ENCODE assay signal across 12 mouse cellular contexts in the genomic region with DNA sequence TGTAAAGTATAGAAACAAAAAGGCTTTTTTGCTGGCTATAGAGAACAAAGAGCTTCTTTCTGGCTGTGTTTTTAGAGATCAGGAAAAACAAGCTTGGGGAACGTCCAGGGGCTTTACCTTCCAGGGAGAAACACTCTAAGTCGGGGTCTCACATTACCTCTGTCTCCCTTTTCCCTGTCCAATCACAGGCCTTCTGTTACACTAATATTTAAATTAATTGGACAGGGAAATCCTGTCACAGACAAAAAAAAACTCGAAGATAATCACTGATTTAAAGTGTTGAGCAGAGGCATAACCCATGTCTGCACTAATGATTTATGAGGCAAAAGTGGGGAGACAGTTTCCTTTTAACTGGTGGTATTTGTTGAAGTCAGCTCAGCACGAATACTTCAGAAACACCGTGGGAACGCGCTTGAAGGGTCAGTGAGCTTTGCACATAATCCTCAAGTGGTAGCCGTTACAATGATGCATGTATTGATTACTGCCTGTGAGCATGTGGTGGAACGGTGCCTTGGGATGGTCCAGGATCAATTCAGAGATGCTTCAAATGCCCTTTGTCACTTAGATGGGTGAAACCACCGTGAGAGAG. TPM values are rescaled to one million over a fixed set of nuclear protein-coding genes. Genes with fewer than 3 reads are reported as not detected.
DNase-seq lines count a peak whose midpoint lies in the region; ATAC-seq and TF ChIP-seq lines count a peak whose summit lies in the region.
"Had no signal": no experiment of that assay in that cellular context is flagged by ENCODE, and none has a peak within 500 bp of the region (broad histone marks: within the 10 kb centered on the region; RNA-seq: fewer than 3 reads in every experiment).

No protein-coding gene starts in this region.

- no peaks in the 10 kb centered on the region for H3K36me3 ChIP-seq in forebrain, embryonic 10.5 days (replicated peaks)
- H3K36me3 ChIP-seq in forebrain, postnatal 0 days (ENCODE audit: insufficient read depth), result no peaks in the 10 kb centered on the region
- H3K36me3 ChIP-seq in intestine, embryonic 14.5 days (ENCODE audit: control insufficient read depth, insufficient read depth, low read length), result no peaks in the 10 kb centered on the region
- no peaks in the 10 kb centered on the region for H3K36me3 ChIP-seq in intestine, embryonic 16.5 days (ENCODE audit: control insufficient read depth, insufficient read depth, low read length)
- H3K36me3 ChIP-seq in limb, embryonic 14.5 days (ENCODE audit: control insufficient read depth, insufficient read depth, low read length), result no peaks in the 10 kb centered on the region

- intact Hi-C loops in left cerebral cortex, postnatal 25 days (cut with DNase I), result no loop called here

- H3K4me1 ChIP-seq in forebrain, embryonic 10.5 days, result peaks cover 26% of the 10 kb centered on the region
- no peaks in the 10 kb centered on the region for H3K4me1 ChIP-seq in forebrain, postnatal 0 days (ENCODE audit: insufficient read depth)
- H3K4me1 ChIP-seq in intestine, embryonic 14.5 days (replicated peaks; ENCODE audit: control insufficient read depth, insufficient read depth, low read length), result no peaks in the 10 kb centered on the region
- H3K4me1 ChIP-seq in intestine, embryonic 16.5 days (ENCODE audit: control insufficient read depth, insufficient read depth, low read length), result no peaks in the 10 kb centered on the region
- peaks cover 4% of the 10 kb centered on the region; the same call in 1 of the 2 replicates for H3K4me1 ChIP-seq in limb, embryonic 14.5 days (ENCODE audit: control insufficient read depth, insufficient read depth, low read length)
- no peaks in the 10 kb centered on the region for H3K4me1 ChIP-seq in cerebellum, adult 2 months (ENCODE audit: control insufficient read depth, insufficient read depth, low read length)

- no peak for DNase-seq in forebrain, embryonic 10.5 days (ENCODE audit: extremely low spot score, low spot score)
- DNase-seq in forebrain, postnatal 0 days, result no peak
- no peak for DNase-seq in intestine, embryonic 14.5 days (ENCODE audit: low spot score)
- peak; percentile 43 for DNase-seq in embryo, embryonic 11 days
- DNase-seq in limb, embryonic 14.5 days (ENCODE audit: low spot score), result peak; percentile 26
- DNase-seq in left cerebral cortex, postnatal 25 days (ENCODE audit: low spot score in 2 of 2), result no peak
- DNase-seq in cerebellum, adult 2 months, result no peak
- DNase-seq: layer of hippocampus, postnatal 36 days had no signal

- H3K4me2 ChIP-seq in forebrain, postnatal 0 days (ENCODE audit: low read depth), result no peak overlapping the region
- peak overlapping the region; percentile 24 for H3K4me2 ChIP-seq in intestine, embryonic 14.5 days (ENCODE audit: low read length)
- H3K4me2 ChIP-seq in intestine, embryonic 16.5 days (ENCODE audit: low read depth, low read length), result no peak overlapping the region
- peak overlapping the region; percentile 29 for H3K4me2 ChIP-seq in limb, embryonic 14.5 days (replicated peaks; ENCODE audit: low read depth, low read length, severe bottlenecking)

- no peak for ATAC-seq in forebrain, postnatal 0 days
- no peak for ATAC-seq in intestine, embryonic 14.5 days (replicated peaks; ENCODE audit: low FRiP score, low TSS enrichment, low read depth)
- no peak for ATAC-seq in intestine, embryonic 16.5 days
- ATAC-seq in limb, embryonic 14.5 days (ENCODE audit: low FRiP score, low read depth), result no peak
- ATAC-seq: activated CD4-positive, CD25-positive, alpha-beta regulatory T cell, adult 4 months had no signal

- peak overlapping the region; percentile 72 for H3K27ac ChIP-seq in forebrain, embryonic 10.5 days
- H3K27ac ChIP-seq in forebrain, postnatal 0 days (ENCODE audit: low read depth, low read length), result no peak overlapping the region
- H3K27ac ChIP-seq in intestine, embryonic 14.5 days (ENCODE audit: low read depth), result no peak overlapping the region
- H3K27ac ChIP-seq in intestine, embryonic 16.5 days (ENCODE audit: low read length), result no peak overlapping the region
- no peak overlapping the region for H3K27ac ChIP-seq in limb, embryonic 14.5 days (replicated peaks; ENCODE audit: low read depth, low read length)
- H3K27ac ChIP-seq in cerebellum, adult 2 months (ENCODE audit: insufficient read depth, low read length), result no peak overlapping the region

- H3K9me3 ChIP-seq in forebrain, embryonic 10.5 days, result no peaks in the 10 kb centered on the region
- no peaks in the 10 kb centered on the region for H3K9me3 ChIP-seq in forebrain, postnatal 0 days (ENCODE audit: low read length)
- no peaks in the 10 kb centered on the region for H3K9me3 ChIP-seq in intestine, embryonic 14.5 days (ENCODE audit: control insufficient read depth, low read length)
- H3K9me3 ChIP-seq in intestine, embryonic 16.5 days (ENCODE audit: control insufficient read depth, low read length), result no peaks in the 10 kb centered on the region
- H3K9me3 ChIP-seq in limb, embryonic 14.5 days (ENCODE audit: control insufficient read depth, low read length), result no peaks in the 10 kb centered on the region

- no peak overlapping the region for H3K4me3 ChIP-seq in forebrain, embryonic 10.5 days
- H3K4me3 ChIP-seq in forebrain, postnatal 0 days (ENCODE audit: low read depth, low read length), result no peak overlapping the region
- no peak overlapping the region for H3K4me3 ChIP-seq in intestine, embryonic 14.5 days (ENCODE audit: low read depth, low read length)
- H3K4me3 ChIP-seq in intestine, embryonic 16.5 days (ENCODE audit: low read length), result no peak overlapping the region
- H3K4me3 ChIP-seq in limb, embryonic 14.5 days (replicated peaks; ENCODE audit: low read length), result no peak overlapping the region
- H3K4me3 ChIP-seq in cerebellum, adult 2 months (replicated peaks; ENCODE audit: insufficient read depth, low read depth, low read length), result no peak overlapping the region

- no peak for TF ChIP-seq CTCF in forebrain, postnatal 0 days (IDR thresholded peaks at IDR 0.05; ENCODE audit: low read depth)
- TF ChIP-seq CTCF in cerebellum, adult 2 months (IDR thresholded peaks at IDR 0.05; ENCODE audit: borderline replicate concordance, insufficient read depth, low read depth, low read length), result no peak

- H3K27me3 ChIP-seq in forebrain, embryonic 10.5 days (ENCODE audit: poor library complexity, severe bottlenecking), result no peaks in the 10 kb centered on the region
- H3K27me3 ChIP-seq in forebrain, postnatal 0 days (ENCODE audit: insufficient read depth, low read length), result no peaks in the 10 kb centered on the region
- no peaks in the 10 kb centered on the region for H3K27me3 ChIP-seq in intestine, embryonic 14.5 days (replicated peaks; ENCODE audit: control insufficient read depth, insufficient read depth, low read length)
- H3K27me3 ChIP-seq in intestine, embryonic 16.5 days (replicated peaks; ENCODE audit: control insufficient read depth, insufficient read depth, low read length), result no peaks in the 10 kb centered on the region
- no peaks in the 10 kb centered on the region for H3K27me3 ChIP-seq in limb, embryonic 14.5 days (ENCODE audit: control insufficient read depth, insufficient read depth, low read length)
- H3K27me3 ChIP-seq in cerebellum, adult 2 months (ENCODE audit: control insufficient read depth, insufficient read depth, low read length), result no peaks in the 10 kb centered on the region

- H3K9ac ChIP-seq in forebrain, postnatal 0 days, result no peak overlapping the region
- H3K9ac ChIP-seq in intestine, embryonic 14.5 days (ENCODE audit: low read length), result no peak overlapping the region
- H3K9ac ChIP-seq in intestine, embryonic 16.5 days (ENCODE audit: low read depth, low read length), result no peak overlapping the region
- H3K9ac ChIP-seq in limb, embryonic 14.5 days (ENCODE audit: low read depth, low read length, severe bottlenecking), result no peak overlapping the region

- TF ChIP-seq POLR2A in limb, embryonic 14.5 days (IDR thresholded peaks at IDR 0.05; ENCODE audit: borderline replicate concordance, extremely low read depth, insufficient read depth, insufficient read length), result no peak
- TF ChIP-seq POLR2A in cerebellum, adult 2 months (IDR thresholded peaks at IDR 0.05; ENCODE audit: borderline replicate concordance, insufficient read depth, low read length), result no peak

- 37% methylated on average over 10 of the region's 10 CpGs for WGBS in forebrain, embryonic 10.5 days
- 23% methylated on average over 10 of the region's 10 CpGs for WGBS in forebrain, postnatal 0 days
- 16% methylated on average over 10 of the region's 10 CpGs for WGBS in intestine, embryonic 14.5 days
- WGBS in intestine, embryonic 16.5 days, result 15% methylated on average over 10 of the region's 10 CpGs
- 14% methylated on average over 10 of the region's 10 CpGs for WGBS in limb, embryonic 14.5 days
- 49% methylated on average over 10 of the region's 10 CpGs for WGBS in cerebellum, adult 2 months

RNA-seq across cellular contexts. Expression of gene Oit1, which starts 42.7 kb away (rescaled TPM):
- polyA plus RNA-seq in forebrain, embryonic 10.5 days (2016; fragmentation: Nextera tagmentation; extraction: Ambion mirVana), result 0.15 TPM in 1 of 2 replicates, not detected in the other
- 0.23 TPM in 1 of 2 replicates, not detected in the other for total RNA-seq in forebrain, postnatal 0 days (2014; rRNA removed)
- polyA plus RNA-seq in forebrain, postnatal 0 days (2015; fragmentation: Nextera tagmentation; extraction: Ambion mirVana), result 0.12 and 0.15 TPM in 2 replicates
- 1.9 and 2.1 TPM in 2 replicates for polyA plus RNA-seq in intestine, embryonic 14.5 days (2014; fragmentation: Nextera tagmentation; extraction: Ambion mirVana)
- 13.2 and 23.1 TPM in 2 replicates for polyA plus RNA-seq in intestine, embryonic 16.5 days (2015; fragmentation: Nextera tagmentation; extraction: Ambion mirVana)
- 0.19 and 0.38 TPM in 2 replicates for polyA plus RNA-seq in limb, embryonic 14.5 days (2012; rRNA removed)
- polyA plus RNA-seq in limb, embryonic 14.5 days (2014; fragmentation: Nextera tagmentation; extraction: Ambion mirVana), result 0.15 and 0.32 TPM in 2 replicates
- not detected for total RNA-seq in left cerebral cortex, postnatal 25 days (2021)
- polyA plus RNA-seq in cerebellum, adult 2 months (2012; rRNA removed), result not detected in 2 replicates
- total RNA-seq: gastrocnemius, adult 18-20 months; layer of hippocampus, postnatal 36 days; megakaryocyte-erythroid progenitor cell, adult 5-6 weeks had no signal
- polyA plus RNA-seq: activated CD4-positive, CD25-positive, alpha-beta regulatory T cell, adult 4 months had no signal

Comparison
In these comparisons a context has a peak if more than half of its experiments do, and no peak if none do; other contexts are left out.
1. H3K4me2 ChIP-seq: peak in intestine, embryonic 14.5 days (single experiment) and limb, embryonic 14.5 days (single experiment); none in forebrain, postnatal 0 days (single experiment) and intestine, embryonic 16.5 days (single experiment).
2. DNase-seq: peak in embryo, embryonic 11 days (single experiment) and limb, embryonic 14.5 days (single experiment); none in forebrain, embryonic 10.5 days (single experiment), forebrain, postnatal 0 days (single experiment), intestine, embryonic 14.5 days (single experiment), left cerebral cortex, postnatal 25 days (0 of 2) and cerebellum, adult 2 months (0 of 2).